In the genomic region with DNA sequence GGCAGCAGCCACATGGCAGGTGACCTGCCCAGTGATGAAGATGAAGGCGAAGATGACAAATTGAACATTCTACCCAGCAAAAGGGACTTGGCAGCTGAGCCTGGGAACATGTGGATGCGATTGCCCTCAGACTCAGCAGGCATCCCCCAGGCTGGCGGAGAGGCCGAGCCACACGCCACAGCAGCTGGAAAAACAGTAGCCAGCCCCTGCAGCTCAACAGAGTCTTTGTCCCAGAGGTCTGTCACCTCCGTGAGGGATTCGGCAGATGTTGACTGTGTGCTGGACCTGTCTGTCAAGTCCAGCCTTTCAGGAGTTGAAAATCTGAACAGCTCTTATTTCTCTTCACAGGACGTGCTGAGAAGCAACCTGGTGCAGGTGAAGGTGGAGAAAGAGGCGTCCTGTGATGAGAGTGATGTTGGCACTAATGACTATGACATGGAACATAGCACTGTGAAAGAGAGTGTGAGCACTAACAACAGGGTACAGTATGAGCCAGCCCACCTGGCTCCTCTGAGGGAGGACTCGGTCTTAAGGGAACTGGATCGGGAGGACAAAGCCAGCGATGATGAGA, we compare ENCODE assay signal across 8 mouse cellular contexts. TPM values are rescaled to one million over a fixed set of nuclear protein-coding genes. Genes with fewer than 3 reads are reported as not detected.
DNase-seq lines count a peak whose midpoint lies in the region; ATAC-seq lines count a peak whose summit lies in the region.

No protein-coding gene starts in this region.

- H3K27me3 ChIP-seq in intestine, embryonic 15.5 days (replicated peaks): no peaks in the 10 kb centered on the region
- H3K27me3 ChIP-seq in intestine, embryonic 16.5 days (replicated peaks; ENCODE audit: control insufficient read depth, insufficient read depth, low read length): no peaks in the 10 kb centered on the region
- no peaks in the 10 kb centered on the region for H3K27me3 ChIP-seq in embryonic facial prominence, embryonic 12.5 days
- no peaks in the 10 kb centered on the region for H3K27me3 ChIP-seq in hindbrain, embryonic 16.5 days (replicated peaks; ENCODE audit: control insufficient read depth, insufficient read depth, low read length)
- H3K27me3 ChIP-seq in neural tube, embryonic 13.5 days: no peaks in the 10 kb centered on the region

- no peak overlapping the region for H3K4me3 ChIP-seq in intestine, embryonic 15.5 days (replicated peaks)
- no peak overlapping the region for H3K4me3 ChIP-seq in intestine, embryonic 16.5 days (ENCODE audit: low read length)
- H3K4me3 ChIP-seq in embryonic facial prominence, embryonic 12.5 days: peak overlapping the region; percentile 17; the same call in 1 of the 2 replicates
- peak overlapping the region; percentile 28 for H3K4me3 ChIP-seq in hindbrain, embryonic 16.5 days (ENCODE audit: low read length)
- peak overlapping the region; percentile 86 for H3K4me3 ChIP-seq in neural tube, embryonic 13.5 days

- no peaks in the 10 kb centered on the region for H3K9me3 ChIP-seq in intestine, embryonic 15.5 days
- H3K9me3 ChIP-seq in intestine, embryonic 16.5 days (ENCODE audit: control insufficient read depth, low read length): no peaks in the 10 kb centered on the region
- no peaks in the 10 kb centered on the region for H3K9me3 ChIP-seq in embryonic facial prominence, embryonic 12.5 days
- H3K9me3 ChIP-seq in hindbrain, embryonic 16.5 days (ENCODE audit: control insufficient read depth, low read length): no peaks in the 10 kb centered on the region
- no peaks in the 10 kb centered on the region for H3K9me3 ChIP-seq in neural tube, embryonic 13.5 days

- H3K4me1 ChIP-seq in intestine, embryonic 15.5 days (replicated peaks): peaks cover 12% of the 10 kb centered on the region
- peaks cover 6% of the 10 kb centered on the region; the same call in 1 of the 2 replicates for H3K4me1 ChIP-seq in intestine, embryonic 16.5 days (ENCODE audit: control insufficient read depth, insufficient read depth, low read length)
- peaks cover 36% of the 10 kb centered on the region for H3K4me1 ChIP-seq in embryonic facial prominence, embryonic 12.5 days
- peaks cover 23% of the 10 kb centered on the region for H3K4me1 ChIP-seq in hindbrain, embryonic 16.5 days (ENCODE audit: control insufficient read depth, insufficient read depth, low read depth, low read length)
- peaks cover 68% of the 10 kb centered on the region for H3K4me1 ChIP-seq in neural tube, embryonic 13.5 days (replicated peaks)

- DNase-seq in kidney, adult 18-20 months: no peak
- DNase-seq in heart, adult 18-20 months: no peak
- DNase-seq in heart, adult 9 months (ENCODE audit: low spot score in 2 of 2): no peak

- H3K27ac ChIP-seq in intestine, embryonic 15.5 days: 0 out of 2 replicates have a peak overlapping the region, but pooled peaks have one; percentile 1
- no peak overlapping the region for H3K27ac ChIP-seq in intestine, embryonic 16.5 days (ENCODE audit: low read length)
- peak overlapping the region; percentile 55 for H3K27ac ChIP-seq in embryonic facial prominence, embryonic 12.5 days
- H3K27ac ChIP-seq in hindbrain, embryonic 16.5 days (ENCODE audit: low read depth, low read length): peak overlapping the region; percentile 77
- H3K27ac ChIP-seq in neural tube, embryonic 13.5 days (replicated peaks): peak overlapping the region; percentile 74

- WGBS in intestine, embryonic 15.5 days: 85% methylated on average over 12 of the region's 12 CpGs
- 85% methylated on average over 12 of the region's 12 CpGs for WGBS in intestine, embryonic 16.5 days
- 34% methylated on average over 12 of the region's 12 CpGs for WGBS in embryonic facial prominence, embryonic 12.5 days
- 21% methylated on average over 12 of the region's 12 CpGs for WGBS in hindbrain, embryonic 16.5 days
- 24% methylated on average over 12 of the region's 12 CpGs for WGBS in neural tube, embryonic 13.5 days

- no peak for ATAC-seq in intestine, embryonic 15.5 days
- ATAC-seq in intestine, embryonic 16.5 days: no peak
- ATAC-seq in embryonic facial prominence, embryonic 12.5 days (ENCODE audit: insufficient number of reproducible peaks, insufficient read depth, low FRiP score, low TSS enrichment): no peak
- peak; percentile 40; the same call in 1 of the 2 replicates for ATAC-seq in hindbrain, embryonic 16.5 days
- ATAC-seq in neural tube, embryonic 13.5 days (ENCODE audit: low read depth): 0 out of 2 replicates have a peak, but pooled peaks have one; percentile 7

- no peak overlapping the region for H3K4me2 ChIP-seq in intestine, embryonic 15.5 days (replicated peaks)
- no peak overlapping the region for H3K4me2 ChIP-seq in intestine, embryonic 16.5 days (ENCODE audit: low read depth, low read length)
- H3K4me2 ChIP-seq in embryonic facial prominence, embryonic 12.5 days (replicated peaks): peak overlapping the region; percentile 35
- peak overlapping the region; percentile 53 for H3K4me2 ChIP-seq in hindbrain, embryonic 16.5 days (ENCODE audit: low read length)
- peak overlapping the region; percentile 84 for H3K4me2 ChIP-seq in neural tube, embryonic 13.5 days

- H3K9ac ChIP-seq in intestine, embryonic 15.5 days: no peak overlapping the region
- no peak overlapping the region for H3K9ac ChIP-seq in intestine, embryonic 16.5 days (ENCODE audit: low read depth, low read length)
- peak overlapping the region; percentile 8; the same call in 1 of the 2 replicates for H3K9ac ChIP-seq in embryonic facial prominence, embryonic 12.5 days
- peak overlapping the region; percentile 60 for H3K9ac ChIP-seq in hindbrain, embryonic 16.5 days (ENCODE audit: low read depth, low read length)
- H3K9ac ChIP-seq in neural tube, embryonic 13.5 days: peak overlapping the region; percentile 59

- H3K36me3 ChIP-seq in intestine, embryonic 15.5 days: peaks cover 9% of the 10 kb centered on the region; the same call in 1 of the 2 replicates
- H3K36me3 ChIP-seq in intestine, embryonic 16.5 days (ENCODE audit: control insufficient read depth, insufficient read depth, low read length): peaks cover 12% of the 10 kb centered on the region
- H3K36me3 ChIP-seq in embryonic facial prominence, embryonic 12.5 days: peaks cover 16% of the 10 kb centered on the region
- no peaks in the 10 kb centered on the region for H3K36me3 ChIP-seq in hindbrain, embryonic 16.5 days (ENCODE audit: control insufficient read depth, insufficient read depth, low read length)
- H3K36me3 ChIP-seq in neural tube, embryonic 13.5 days: peaks cover 16% of the 10 kb centered on the region; the same call in 1 of the 2 replicates

RNA-seq across cellular contexts. Expression of a gene that starts 5.5 kb away (rescaled TPM):
- 2.0 and 2.2 TPM in 2 replicates for polyA plus RNA-seq in intestine, embryonic 15.5 days (2015; fragmentation: Nextera tagmentation; extraction: Ambion mirVana)
- polyA plus RNA-seq in intestine, embryonic 16.5 days (2015; fragmentation: Nextera tagmentation; extraction: Ambion mirVana): 1.1 and 1.3 TPM in 2 replicates
- 3.5 and 3.6 TPM in 2 replicates for polyA plus RNA-seq in embryonic facial prominence, embryonic 12.5 days (2016; fragmentation: Nextera tagmentation; extraction: Ambion mirVana)
- 10.5 and 15.4 TPM in 2 replicates for polyA plus RNA-seq in hindbrain, embryonic 16.5 days (2015; fragmentation: Nextera tagmentation; extraction: Ambion mirVana)
- 5.9 and 8.3 TPM in 2 replicates for polyA plus RNA-seq in neural tube, embryonic 13.5 days (2015; fragmentation: Nextera tagmentation; extraction: Ambion mirVana)
- 10 to 100 TPM; 42.2 to 49.5 TPM for total RNA-seq in heart, adult 18-20 months (2021)

Comparison
In these comparisons a context has a peak if more than half of its experiments do, and no peak if none do; other contexts are left out.
1. ATAC-seq: peak in hindbrain, embryonic 16.5 days (single experiment) and neural tube, embryonic 13.5 days (single experiment); none in intestine, embryonic 15.5 days (single experiment), intestine, embryonic 16.5 days (single experiment) and embryonic facial prominence, embryonic 12.5 days (single experiment).
2. H3K4me2 ChIP-seq: peak in embryonic facial prominence, embryonic 12.5 days (single experiment), hindbrain, embryonic 16.5 days (single experiment) and neural tube, embryonic 13.5 days (single experiment); none in intestine, embryonic 15.5 days (single experiment) and intestine, embryonic 16.5 days (single experiment).
3. H3K4me3 ChIP-seq: peak in embryonic facial prominence, embryonic 12.5 days (single experiment), hindbrain, embryonic 16.5 days (single experiment) and neural tube, embryonic 13.5 days (single experiment); none in intestine, embryonic 15.5 days (single experiment) and intestine, embryonic 16.5 days (single experiment).
4. H3K9ac ChIP-seq: peak in embryonic facial prominence, embryonic 12.5 days (single experiment), hindbrain, embryonic 16.5 days (single experiment) and neural tube, embryonic 13.5 days (single experiment); none in intestine, embryonic 15.5 days (single experiment) and intestine, embryonic 16.5 days (single experiment).